12 mouse cellular contexts compared by ENCODE assay signal in the genomic region with DNA sequence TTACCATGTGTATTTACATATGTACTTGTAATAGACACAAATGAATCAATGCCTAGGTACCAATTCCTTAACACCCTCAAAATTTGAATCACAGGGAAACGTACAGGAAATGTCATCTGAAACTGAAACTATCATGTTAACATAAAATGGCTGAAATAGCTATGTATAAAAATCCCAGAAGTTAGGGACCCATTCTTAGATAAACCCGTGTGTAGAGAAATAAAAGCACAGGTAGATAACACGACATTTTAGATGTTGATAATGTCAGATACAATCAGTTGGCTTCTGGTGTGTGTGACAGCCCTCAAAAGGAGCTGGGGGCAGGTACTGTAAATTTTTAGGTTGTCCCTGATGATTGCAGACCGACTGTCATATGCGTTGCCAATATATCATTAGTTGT.
"Had no signal": no experiment of that assay in that cellular context is flagged by ENCODE, and none has a peak within 500 bp of the region (broad histone marks: within the 10 kb centered on the region; RNA-seq: fewer than 3 reads in every experiment).

No protein-coding gene starts in this region.

- DNase-seq: kidney, adult 18-20 months; kidney, postnatal 25 days; layer of hippocampus, adult 9-11 months; layer of hippocampus, postnatal 36 days; left cerebral cortex, postnatal 4 days; liver, postnatal 0 days; lung, embryonic 14.5 days; thymus, adult 18-20 months; thymus, postnatal 36 days had no signal

- H3K36me3 ChIP-seq: limb, embryonic 15.5 days; midbrain, embryonic 13.5 days had no signal

- H3K27me3 ChIP-seq: limb, embryonic 12.5 days; limb, embryonic 15.5 days; midbrain, embryonic 13.5 days had no signal
